Mouse (Mus musculus) cerebellum, postnatal 36 days (tissue): ENCODE data around the gene Col16a1.

Experiments used
- DNase-seq, 2 experiments: peaks; one replicate each; pipeline ENCODE4 v3.0.0; 2021 to 2022; ENCODE audit warnings: mixed read lengths in 2 of 2

The Col16a1 gene

DNA sequence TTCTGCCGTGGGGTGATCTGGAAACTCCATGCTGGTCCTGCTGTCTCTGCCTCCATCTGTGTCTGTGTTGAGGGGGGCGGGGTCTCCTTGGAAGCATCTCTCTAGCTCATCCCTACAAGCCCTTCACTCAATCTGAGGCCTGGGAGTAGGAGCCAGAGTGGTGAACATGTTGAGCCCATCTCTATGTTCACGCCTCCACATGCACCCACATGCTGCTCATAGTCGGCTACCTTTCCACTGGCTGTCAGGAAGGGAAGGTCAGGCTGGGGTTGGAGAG is 501 bp downstream of the Col16a1 start:
- no peak for DNase-seq

DNA sequence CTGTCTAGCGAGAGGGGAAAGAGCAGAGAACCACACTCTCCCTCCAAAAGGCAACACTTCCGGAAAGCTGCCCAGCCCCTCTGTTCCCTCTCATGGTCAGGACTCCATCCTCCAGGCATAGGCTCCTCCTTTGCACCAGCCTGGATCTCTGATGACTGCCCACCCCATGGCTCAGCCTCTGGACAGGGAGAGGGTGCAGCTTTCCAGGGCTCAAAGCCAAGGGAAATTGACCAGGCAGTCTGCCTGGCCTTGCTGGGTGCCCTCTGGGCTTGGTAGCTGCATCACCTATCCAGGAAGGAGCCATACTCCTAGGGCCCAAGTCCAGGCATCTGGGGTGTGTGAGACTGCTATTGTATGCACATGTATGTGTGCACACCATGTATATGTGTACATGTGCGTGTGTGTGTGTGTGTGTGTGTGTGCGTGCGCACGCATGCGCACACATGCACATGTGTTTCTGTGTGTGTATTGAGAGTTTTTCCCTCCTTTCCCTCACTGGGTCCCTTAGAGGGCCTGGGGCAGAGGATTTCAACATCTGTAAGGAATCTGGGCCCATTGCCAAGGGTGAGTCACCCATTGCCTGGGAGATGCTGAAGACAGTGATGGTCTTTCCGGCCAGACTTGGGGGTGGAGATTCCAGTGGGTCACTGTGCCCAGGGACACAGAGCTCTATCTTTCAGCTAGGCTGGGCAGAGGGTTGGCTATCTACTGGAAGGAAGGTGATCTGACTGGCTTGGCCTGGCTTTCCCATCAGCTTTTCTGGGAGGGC is 2.6 kb downstream of the Col16a1 start:
- DNase-seq, result no peak

DNA sequence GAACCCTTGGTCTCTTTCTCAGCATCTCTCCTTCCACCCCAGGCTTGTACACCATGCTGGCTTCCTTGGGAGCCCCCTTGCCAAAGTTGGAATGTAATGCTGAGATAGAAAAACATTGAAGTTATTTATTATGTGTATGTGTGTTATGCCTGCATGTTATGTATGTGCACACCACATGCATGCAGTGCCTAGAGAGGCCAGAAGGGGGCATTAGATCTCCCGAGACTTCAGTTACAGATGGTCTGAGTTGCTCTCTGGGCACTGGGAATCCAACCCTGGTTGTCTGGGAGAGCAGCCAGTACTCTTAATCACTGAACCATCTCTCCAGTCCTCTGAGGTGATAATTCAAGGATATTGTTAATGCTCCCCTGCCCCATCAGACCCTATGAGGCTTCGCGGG is 4.6 kb downstream of the Col16a1 start:
- no peak for DNase-seq

DNA sequence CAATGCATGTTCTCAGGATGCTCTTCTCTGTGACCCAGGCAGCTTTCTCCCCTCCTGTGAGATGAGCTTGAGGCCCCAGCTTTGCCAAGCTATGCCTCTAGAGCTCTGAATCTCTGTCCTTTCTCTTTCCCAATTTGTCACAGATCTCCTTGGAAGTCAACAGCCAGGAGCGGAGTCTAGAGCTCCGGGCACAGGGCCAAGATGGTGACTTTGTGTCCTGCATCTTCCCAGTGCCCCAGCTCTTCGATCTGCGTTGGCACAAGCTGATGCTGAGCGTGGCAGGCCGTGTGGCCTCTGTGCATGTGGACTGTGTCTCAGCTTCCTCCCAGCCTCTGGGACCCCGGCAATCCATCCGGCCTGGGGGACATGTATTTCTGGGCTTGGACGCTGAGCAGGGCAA is 5.5 kb downstream of the Col16a1 start:
- DNase-seq, result peak in 1 of 2 experiments; percentile 22

DNA sequence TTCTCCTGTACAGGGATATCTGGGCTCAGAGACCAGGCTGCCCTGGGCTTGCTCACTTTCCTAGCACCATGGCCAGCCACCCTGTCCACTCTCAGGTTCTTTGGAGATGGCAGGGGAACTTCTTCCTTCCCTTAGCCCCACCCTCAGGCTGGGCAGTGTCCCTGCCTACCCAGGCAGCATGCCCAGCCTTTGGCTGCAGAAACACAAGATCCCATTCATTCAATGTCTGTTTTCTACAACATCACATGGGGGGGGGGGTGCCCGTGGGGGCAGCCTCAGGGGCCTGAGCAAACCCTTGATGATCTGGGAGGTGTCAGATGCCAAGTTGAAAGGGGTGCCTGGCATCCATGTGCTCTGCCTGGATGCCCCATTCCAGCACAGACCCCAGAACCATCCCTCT is 7.1 kb downstream of the Col16a1 start:
- no peak for DNase-seq

DNA sequence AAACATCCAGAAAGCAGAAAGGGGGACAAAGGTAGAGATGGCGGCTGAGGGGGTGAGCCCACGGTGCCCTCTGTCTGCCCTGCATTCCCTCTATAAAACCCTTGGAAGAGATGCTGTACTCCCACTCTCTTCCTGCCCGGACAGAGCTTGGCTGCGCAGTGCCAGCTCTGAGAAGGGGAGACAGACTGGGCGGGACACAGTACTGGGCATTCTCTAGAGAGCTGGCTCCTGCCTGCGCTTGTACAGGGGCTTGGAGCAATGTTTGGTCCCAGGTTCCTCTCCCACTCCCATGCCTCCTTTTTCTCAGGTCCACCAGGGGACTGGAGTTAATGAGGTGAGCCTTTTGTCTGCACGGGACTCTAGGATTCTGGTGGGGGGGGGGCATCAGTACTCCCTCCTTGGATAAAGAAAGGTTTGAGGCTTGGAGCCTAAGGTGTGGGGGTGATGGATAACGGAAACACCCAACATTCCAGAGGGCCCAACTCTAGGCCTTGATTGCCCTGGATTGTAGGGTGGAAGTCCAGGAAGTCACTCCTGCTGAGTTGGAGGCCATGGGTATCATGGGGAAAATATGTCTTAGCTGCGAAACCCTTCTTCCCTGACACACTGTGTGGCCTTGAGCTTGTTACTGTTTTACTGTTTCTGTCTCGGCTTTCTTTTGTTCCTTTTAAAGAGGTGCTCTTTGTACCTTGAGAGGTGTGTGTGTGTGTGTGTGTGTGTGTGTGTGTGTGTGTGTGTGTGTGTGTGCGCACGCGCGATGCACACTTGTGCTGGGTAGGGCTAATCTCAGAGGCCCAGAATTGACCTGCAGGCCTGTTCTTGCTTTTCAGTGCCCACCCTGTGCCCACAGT is 7.7 kb downstream of the Col16a1 start:
- no peak for DNase-seq

DNA sequence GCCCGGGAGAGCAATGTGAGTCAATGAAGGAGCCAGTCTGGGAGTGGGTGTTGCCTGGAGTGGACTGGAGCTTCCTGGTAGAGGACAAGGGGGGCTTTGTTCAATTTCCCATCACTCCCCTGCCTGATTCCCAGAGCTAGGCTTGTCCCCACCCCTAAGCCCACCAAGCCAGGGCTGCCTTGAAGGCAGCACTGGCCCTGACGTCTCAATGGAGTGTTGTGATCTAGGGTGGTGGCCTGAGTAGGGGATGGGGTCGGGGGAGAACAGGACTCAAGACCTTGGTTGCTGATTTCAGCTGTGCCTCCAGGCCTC is 8.3 kb downstream of the Col16a1 start:
- DNase-seq, result no peak

DNA sequence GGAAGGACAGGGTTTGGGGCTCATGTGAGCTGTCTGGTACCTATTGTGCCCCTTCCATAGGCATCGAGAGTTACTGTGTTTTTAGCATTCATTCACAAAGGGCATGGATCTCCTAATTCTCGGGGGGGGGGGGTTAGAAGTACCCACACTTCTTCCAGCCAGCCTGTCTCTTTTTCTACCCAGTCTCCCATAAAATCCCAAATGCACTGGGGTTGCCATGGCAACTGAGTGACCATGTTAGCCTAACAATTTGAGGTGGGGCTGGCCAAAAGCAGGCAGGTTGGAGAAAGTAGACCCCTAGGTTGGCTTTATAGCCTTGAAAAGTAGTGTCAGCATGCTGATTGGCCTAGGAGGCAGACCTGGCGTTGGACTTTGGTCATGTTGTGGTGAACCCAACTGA is 8.8 kb downstream of the Col16a1 start:
- DNase-seq, result no peak

DNA sequence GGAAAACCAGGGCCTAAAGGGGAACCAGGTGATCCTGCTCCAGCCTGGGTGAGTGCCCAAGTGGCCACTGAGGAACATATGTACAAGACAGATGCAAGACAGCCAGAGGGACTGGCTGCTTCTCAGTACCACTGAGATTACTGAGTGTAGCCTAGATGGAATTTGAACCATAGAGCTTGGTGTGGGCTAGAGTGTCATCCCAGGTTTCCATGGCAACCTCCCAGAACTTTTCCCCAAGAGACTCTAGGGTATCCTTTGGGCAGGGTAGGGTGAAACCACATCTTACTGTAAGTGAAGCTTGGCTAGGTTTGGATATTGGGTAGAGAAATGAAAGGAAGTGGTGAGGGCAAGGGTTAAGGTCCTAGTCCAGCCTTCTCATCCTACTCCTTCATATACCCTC is 13.3 kb downstream of the Col16a1 start:
- DNase-seq, result no peak

DNA sequence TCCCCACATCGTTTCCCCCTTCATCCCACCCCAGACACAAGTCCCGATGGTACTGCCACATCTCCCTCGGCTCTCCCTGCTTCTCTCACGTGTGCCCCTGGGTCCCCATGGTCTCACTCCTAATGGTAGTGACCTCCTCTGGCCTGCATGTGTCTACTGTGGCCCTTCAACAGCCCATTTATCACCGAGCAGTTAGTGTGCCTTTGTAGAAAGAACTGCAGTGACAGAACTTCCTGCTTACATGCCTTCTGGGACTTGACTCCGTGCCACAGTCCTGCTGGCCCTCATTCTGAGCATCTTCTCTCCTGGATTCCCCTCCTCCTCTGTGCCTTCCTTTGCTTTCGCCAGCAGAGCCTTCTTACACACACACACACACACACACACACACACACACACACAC is 15.6 kb downstream of the Col16a1 start:
- no peak for DNase-seq

DNA sequence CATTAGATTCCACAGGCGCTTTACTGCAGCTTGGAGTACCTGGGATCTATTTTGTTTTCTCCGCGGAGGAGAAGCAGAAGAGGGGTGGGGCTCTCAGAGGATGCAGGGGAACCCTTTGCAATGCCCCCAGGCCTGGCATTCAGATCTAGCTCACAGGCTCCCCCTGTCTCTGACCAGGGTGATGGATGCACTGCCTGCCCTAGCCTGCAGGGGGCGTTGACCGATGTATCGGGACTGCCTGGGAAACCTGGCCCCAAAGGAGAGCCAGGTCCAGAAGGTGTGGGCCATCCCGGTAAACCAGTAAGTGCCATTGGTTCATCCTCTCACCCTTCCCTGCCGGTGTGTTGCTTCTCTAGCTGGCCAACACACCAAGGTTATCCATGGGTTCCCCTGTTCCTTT is 19.2 kb downstream of the Col16a1 start:
- DNase-seq, result peak; percentile 40 to 53

DNA sequence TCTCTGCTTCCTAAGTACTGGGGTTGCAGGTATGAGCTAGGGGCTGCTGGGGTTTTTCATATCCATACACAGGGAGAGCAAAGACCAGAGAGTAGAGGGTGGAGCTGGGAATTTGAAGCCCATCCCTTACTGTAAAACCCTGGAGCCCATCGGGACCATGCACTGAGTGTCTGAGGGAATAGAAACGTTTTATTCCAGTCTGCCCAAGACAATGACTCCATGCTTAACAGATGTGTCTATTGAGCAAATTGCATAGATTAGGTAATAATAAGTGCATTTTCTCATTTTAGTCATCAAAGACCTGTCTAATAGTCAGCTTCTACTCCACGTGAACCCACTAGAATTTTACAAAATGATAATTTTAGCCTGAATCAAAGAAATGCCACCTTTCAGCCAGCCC is 22.9 kb downstream of the Col16a1 start:
- DNase-seq, result no peak

DNA sequence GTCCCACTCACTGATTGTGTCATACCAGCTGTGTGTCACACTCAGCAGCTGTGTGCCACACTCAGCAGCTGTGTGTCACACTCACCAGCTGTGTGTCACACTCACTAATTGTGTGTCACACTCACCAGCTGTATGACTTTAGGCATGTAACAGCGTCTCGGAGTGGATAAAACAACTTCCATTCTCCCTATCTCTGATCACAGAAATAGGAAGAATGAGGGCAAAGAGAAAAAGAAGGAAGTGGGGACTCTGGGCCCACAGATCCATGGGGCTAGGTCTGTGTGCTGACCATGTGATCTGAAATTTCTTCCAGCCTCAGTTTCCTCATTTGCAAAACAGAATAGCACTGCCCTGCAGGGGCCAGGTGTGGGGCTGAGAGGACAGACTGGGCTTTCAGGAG is 24.1 kb downstream of the Col16a1 start:
- no peak for DNase-seq

DNA sequence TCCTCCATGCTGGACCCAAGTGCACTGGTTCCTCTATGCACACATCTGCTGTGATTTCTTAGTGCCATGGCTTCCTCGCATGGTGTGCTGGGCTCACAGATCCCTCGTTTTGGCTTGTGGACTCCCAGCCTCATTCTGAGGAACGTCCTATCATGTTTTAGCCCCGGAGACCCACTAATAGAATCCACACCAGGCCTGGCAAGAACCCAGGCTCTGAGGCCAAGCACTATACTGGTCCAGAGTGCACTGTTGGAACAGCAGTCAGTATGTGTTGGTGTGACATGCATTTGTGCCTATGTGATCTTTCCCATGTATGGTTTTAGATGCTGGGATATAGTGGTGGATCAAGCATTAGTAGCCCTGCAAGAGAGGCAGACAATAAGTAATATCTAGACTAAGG is 25.7 kb downstream of the Col16a1 start:
- DNase-seq, result no peak

DNA sequence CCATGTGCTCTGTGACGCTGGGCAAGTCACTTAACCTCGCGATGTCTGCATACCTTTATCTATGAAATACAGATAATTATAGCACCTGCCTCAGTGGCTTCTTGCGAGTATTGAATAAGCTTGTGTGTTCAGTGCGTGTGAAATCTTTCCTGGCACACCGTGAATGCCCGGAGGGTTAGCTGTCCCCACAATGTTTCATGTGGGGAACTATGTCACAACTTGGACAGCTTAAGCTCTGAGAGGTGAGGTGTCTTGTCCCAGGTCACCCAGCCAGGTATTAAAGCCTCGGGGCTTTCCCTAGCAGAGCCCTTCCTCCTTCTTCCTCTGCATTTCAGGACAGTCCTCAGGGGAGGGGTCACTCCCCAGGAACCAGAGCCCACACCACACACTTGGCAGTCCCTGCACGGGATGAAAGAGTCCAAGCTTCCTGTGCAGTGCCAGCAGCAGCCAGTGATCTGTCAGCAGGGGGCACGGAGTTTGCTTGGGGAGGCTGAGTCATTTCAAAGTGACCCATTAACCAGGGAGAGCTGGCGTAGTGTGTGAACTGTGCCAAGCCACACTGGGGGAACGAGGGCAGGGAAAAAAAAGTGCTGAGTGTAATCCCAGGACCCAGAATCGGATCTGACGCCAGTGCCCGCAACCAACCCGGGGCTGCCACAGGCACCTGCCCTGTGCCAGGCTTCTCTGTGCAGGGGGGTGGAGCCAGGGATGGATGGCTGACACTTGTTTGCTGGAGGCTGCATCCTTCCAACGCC is 27.3 kb downstream of the Col16a1 start:
- peak in 1 of 2 experiments; percentile 39 for DNase-seq

DNA sequence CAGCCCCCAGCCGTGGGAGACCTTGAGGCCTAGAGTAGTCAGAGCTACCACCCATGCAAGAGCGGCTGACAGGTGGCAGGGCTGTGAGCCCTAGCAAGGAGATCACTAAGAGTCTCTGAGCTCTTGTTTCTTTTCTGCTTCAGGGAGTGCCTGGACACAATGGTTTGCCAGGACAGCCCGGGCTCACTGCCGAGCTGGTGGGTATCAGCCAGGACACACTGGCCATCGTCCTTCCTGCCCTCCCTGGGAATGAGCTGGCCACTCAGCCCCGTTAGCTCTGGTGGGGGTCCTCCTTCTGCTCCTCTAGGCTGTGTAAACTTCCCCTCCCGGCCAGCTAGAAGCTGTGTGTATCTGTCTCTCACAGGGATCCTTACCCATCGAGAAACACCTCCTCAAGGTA is 29.2 kb downstream of the Col16a1 start:
- DNase-seq, result peak; percentile 75 to 77

DNA sequence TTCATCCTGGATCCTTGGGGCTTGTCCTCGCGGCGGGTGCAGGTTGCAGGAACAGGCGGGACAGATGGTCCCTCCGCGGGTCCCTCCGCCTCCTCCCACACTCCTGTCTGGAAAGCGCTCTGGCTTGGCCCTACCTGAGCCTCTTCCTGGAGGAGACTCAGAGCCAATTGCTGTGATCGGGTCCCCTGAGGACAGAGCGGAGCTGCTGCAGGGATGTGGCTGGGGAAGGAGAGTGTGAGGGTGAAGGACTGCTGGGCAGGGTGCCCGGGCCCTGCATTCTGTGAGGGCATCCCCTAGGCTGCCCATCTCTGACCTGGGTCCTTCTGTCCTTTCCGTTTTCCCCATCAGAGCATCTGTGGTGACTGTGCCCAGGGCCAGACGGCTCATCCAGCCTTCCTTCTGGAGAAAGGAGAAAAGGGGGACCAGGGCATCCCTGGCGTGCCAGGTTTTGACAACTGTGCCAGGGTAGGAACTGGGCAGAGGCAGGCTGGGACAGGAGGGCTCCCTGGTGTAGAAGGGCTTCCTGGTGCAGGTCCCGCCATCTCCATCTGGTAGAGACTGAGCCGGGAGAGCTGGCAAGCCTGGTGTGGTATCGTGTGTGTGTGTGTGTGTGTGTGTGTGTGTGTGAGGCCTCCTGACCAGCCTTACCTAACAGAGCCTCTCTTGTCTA is 31.3 kb downstream of the Col16a1 start:
- peak; percentile 93 for DNase-seq

DNA sequence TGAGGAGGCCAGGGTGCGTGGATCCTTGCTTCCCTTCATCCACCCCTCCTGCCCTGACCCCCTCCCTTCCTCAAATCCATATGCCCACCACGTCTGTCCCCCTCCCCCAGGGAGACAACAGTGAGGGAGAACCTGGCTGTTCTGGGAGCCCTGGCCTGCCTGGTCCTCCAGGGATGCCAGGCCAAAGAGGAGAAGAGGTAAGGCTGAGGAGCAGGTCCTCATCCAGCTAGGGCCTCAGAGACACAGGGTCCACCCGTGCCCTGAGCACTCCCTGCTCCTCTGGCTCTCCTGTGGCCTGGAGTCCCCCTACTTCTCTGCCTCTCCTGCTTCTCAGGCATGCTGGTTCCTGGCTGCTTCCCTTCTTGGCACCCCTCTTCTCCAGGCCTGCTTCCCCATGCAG is 31.9 kb downstream of the Col16a1 start:
- no peak for DNase-seq

DNA sequence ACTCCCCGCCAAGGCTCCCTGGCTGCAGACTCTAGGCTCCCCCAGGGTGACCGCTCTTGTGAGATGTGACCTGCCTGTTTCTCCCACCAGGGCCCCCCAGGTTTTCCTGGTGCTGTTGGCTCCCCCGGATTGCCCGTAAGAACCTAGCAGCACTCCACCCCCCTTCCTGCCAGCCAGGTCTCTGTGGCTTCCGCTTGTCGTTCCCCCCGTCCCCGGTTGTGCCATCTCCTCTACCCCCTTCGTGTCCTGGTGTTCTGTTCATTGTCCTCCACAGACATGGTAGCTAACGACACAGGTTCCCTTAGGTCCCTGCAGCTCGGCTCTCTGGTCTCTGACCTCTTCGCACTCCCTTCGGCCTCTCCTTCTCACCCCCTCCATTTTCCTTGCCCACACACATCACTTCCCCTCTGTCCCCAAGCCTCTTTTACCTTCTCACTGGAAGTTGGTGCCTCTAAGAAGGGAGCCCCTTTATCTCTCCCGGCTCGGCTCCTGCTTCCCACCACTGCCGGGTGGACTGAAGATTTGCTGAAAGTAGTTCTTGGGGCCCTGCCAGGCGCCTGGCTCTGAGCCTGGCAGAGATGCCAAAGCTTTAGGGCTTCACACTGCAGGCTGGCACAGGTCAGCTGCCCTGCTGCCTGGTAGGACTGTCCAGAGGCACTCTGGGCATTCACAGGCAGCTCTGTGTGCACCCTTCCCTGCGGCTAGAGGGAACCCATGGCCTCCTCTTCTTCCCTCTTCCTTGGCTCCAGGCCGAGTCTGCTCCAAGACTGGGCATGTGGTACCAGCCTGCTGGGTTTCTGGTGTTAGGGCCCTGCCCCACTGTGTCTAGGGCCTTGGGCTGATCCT is 33.9 kb downstream of the Col16a1 start:
- DNase-seq, result peak; percentile 82 to 85

DNA sequence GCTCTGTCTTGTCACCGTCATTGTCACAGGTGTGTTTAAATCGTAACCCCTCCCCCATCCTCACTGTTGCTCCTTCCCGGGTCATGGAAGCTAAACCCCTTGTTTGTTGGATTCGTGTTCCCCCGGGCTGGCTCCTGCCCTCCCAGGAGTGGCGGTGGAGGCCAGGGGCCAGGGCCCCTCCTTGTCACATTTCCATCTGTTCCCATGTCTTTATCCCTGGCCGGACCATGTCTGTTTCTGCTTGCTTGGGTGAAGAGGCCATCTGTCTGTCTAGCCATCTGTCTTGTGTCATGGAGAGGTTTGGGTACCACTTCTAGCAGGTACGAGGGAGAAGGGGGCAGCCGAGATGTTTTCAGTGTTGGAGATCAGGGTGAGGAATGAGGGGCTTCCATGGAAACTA is 34.6 kb downstream of the Col16a1 start:
- DNase-seq, result peak; percentile 37 to 39

DNA sequence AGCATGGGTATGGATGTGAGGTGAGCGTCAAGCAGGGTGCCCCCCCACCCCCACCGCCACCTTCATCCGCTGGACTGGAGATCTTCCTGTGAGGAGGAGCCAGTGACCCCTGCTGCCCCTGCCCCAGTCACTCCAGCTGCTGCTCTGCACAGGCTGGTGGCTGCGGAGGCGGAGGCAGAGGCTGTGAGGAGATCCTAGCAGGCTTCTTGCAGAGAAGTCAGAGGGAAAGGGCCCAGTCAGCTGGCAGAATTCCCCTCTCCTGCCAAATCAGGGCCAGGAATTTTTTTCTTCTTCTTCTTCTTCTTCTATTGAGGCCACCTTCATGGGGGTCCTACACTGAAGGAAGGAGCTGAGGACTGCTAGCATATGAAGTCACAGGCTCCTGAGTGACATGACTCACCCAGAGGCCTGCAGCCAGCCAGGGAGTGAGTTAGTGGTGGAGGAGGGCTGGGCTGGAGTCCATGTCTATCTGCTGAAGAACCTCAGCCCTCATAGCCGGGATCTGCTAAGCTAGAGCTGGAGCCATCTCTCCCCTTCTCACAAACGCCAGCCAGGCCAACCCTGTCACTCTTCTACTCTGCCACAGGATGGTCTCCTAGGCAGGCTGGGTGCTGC is 36.8 kb downstream of the Col16a1 start:
- DNase-seq, result peak; percentile 33 to 44

DNA sequence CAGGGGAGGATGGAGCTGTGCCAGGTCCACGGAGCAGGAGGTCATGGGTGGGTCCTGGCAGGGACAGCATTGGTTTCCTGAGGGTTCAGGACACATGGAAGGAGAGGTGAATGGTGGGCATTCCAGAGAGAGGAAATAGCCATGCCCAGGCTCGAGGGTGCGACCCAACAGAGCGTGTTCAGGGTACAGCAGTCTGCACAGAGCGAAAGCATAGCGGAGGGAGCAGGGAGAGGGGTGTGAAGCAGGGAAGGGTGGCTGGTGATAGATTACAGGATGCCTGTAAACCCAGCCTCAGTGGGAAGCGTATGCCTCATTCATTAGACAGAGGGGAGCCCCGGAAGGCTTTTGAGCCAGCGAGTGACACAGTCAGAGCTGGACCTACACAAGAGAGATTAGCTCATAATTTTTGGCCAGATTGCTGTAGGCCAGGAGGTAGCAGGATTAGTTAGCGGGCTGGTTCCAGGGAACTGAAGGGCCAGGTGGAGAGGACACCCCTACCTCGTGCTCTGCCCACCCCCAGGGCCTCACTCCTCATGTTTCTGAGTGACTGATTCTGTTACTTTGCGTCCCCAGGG is 37.7 kb downstream of the Col16a1 start:
- DNase-seq, result peak; percentile 58 to 60
